In the genomic region with DNA sequence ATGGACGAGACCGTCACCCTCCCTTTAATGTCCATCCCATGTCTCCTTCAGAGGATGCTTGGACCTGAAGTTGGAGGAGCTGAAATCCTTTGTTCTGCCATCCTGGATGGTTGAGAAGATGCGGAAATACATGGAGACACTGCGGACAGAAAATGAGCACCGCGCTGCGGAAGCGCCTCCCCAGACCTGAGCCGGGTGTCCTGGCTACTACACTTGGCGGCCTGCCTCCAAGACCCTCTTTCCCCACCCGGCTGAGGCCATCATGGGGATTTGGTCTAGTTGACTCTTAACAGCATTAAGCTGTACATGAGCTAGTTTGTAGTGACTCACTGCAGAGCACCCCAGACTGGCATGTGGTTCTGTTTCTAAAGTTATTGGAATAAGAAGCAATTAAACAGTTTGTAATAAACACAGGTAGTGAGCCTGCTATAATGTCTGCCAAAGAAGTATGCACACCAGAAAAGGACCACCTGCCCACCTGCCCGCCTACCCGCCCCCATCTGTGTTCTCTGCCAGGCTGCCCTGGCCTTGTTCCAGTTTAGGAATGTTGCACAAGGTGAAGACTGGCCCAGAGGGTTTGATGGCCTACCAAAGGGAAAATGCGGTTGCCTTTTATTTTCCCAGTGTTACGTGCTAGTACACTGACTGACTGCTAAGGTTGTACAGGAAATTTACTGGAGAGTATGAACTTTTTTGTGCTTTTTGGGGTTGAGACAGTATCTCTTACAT, we compare ENCODE assay signal across 11 mouse cellular contexts. TPM values are rescaled to one million over a fixed set of nuclear protein-coding genes. Genes with fewer than 3 reads are reported as not detected.
A peak's percentile ranks its signal among the peaks of the same experiment; 100 is the strongest.
DNase-seq lines count a peak whose midpoint lies in the region; ATAC-seq lines count a peak whose summit lies in the region.
"Had no signal": no experiment of that assay in that cellular context is flagged by ENCODE, and none has a peak within 500 bp of the region (broad histone marks: within the 10 kb centered on the region; RNA-seq: fewer than 3 reads in every experiment).

No protein-coding gene starts in this region.

- DNase-seq in heart, embryonic 10.5 days (ENCODE audit: low spot score), result no peak
- no peak for DNase-seq in kidney, postnatal 25 days
- DNase-seq: cerebellum, postnatal 36 days; right cerebral cortex, postnatal 25 days had no signal

- no peak overlapping the region for H3K9ac ChIP-seq in heart, embryonic 12.5 days
- no peak overlapping the region for H3K9ac ChIP-seq in kidney, embryonic 16.5 days (replicated peaks; ENCODE audit: low read length)
- H3K9ac ChIP-seq in liver, embryonic 12.5 days, result peak overlapping the region; percentile 18; the same call in 1 of the 2 replicates
- H3K9ac ChIP-seq: limb, embryonic 13.5 days had no signal

- 91% methylated on average over 15 of the region's 15 CpGs for WGBS in heart, embryonic 12.5 days
- WGBS in heart, embryonic 10.5 days, result 94% methylated on average over 15 of the region's 15 CpGs
- WGBS in kidney, embryonic 16.5 days, result 92% methylated on average over 15 of the region's 15 CpGs
- WGBS in liver, embryonic 12.5 days (ENCODE audit: insufficient replicate concordance), result 89% methylated on average over 15 of the region's 15 CpGs

- H3K4me1 ChIP-seq in heart, embryonic 12.5 days (replicated peaks), result peaks cover 35% of the 10 kb centered on the region
- H3K4me1 ChIP-seq in heart, embryonic 10.5 days, result peaks cover 23% of the 10 kb centered on the region
- peaks cover 25% of the 10 kb centered on the region for H3K4me1 ChIP-seq in kidney, embryonic 16.5 days (ENCODE audit: insufficient read depth, low read length)
- H3K4me1 ChIP-seq in brown adipose tissue, adult 24 weeks (ENCODE audit: control insufficient read depth, insufficient read depth, insufficient read length, low read length), result no peaks in the 10 kb centered on the region
- H3K4me1 ChIP-seq in liver, embryonic 12.5 days, result peaks cover 51% of the 10 kb centered on the region

- peaks cover 68% of the 10 kb centered on the region for H3K36me3 ChIP-seq in heart, embryonic 12.5 days
- peaks cover 68% of the 10 kb centered on the region for H3K36me3 ChIP-seq in heart, embryonic 10.5 days
- H3K36me3 ChIP-seq in kidney, embryonic 16.5 days (ENCODE audit: insufficient read depth, low read length), result peaks cover 50% of the 10 kb centered on the region
- peaks cover 76% of the 10 kb centered on the region for H3K36me3 ChIP-seq in liver, embryonic 12.5 days

- ATAC-seq in heart, embryonic 12.5 days (ENCODE audit: insufficient number of reproducible peaks, low FRiP score), result no peak
- no peak for ATAC-seq in kidney, embryonic 16.5 days (ENCODE audit: low FRiP score, low TSS enrichment)
- ATAC-seq in liver, embryonic 12.5 days, result no peak
- no peak for ATAC-seq in frontal cortex, adult (ENCODE audit: low TSS enrichment)
- ATAC-seq: inflammation-experienced regulatory T-cells, adult 6 months had no signal

- no peaks in the 10 kb centered on the region for H3K9me3 ChIP-seq in heart, embryonic 12.5 days (replicated peaks)
- H3K9me3 ChIP-seq in heart, embryonic 10.5 days, result no peaks in the 10 kb centered on the region
- no peaks in the 10 kb centered on the region for H3K9me3 ChIP-seq in kidney, embryonic 16.5 days (ENCODE audit: low read length)
- H3K9me3 ChIP-seq in liver, embryonic 12.5 days (replicated peaks), result no peaks in the 10 kb centered on the region
- H3K9me3 ChIP-seq: limb, embryonic 13.5 days had no signal

- H3K4me2 ChIP-seq in heart, embryonic 12.5 days, result no peak overlapping the region
- no peak overlapping the region for H3K4me2 ChIP-seq in kidney, embryonic 16.5 days (replicated peaks; ENCODE audit: low read depth, low read length)
- H3K4me2 ChIP-seq in liver, embryonic 12.5 days, result peak overlapping the region; percentile 74

- H3K27me3 ChIP-seq in heart, embryonic 12.5 days (replicated peaks), result no peaks in the 10 kb centered on the region
- H3K27me3 ChIP-seq in heart, embryonic 10.5 days (ENCODE audit: insufficient read depth, poor library complexity, severe bottlenecking), result no peaks in the 10 kb centered on the region
- H3K27me3 ChIP-seq in kidney, embryonic 16.5 days (ENCODE audit: insufficient read depth, low read length), result no peaks in the 10 kb centered on the region
- H3K27me3 ChIP-seq in liver, embryonic 12.5 days (replicated peaks), result no peaks in the 10 kb centered on the region
- H3K27me3 ChIP-seq: limb, embryonic 13.5 days had no signal

- H3K27ac ChIP-seq in heart, embryonic 12.5 days (ENCODE audit: poor library complexity, severe bottlenecking), result peak overlapping the region; percentile 18; the same call in 1 of the 2 replicates
- no peak overlapping the region for H3K27ac ChIP-seq in heart, embryonic 10.5 days
- 0 out of 2 replicates have a peak overlapping the region, but pooled peaks have one; percentile 17 for H3K27ac ChIP-seq in kidney, embryonic 16.5 days (ENCODE audit: low read length)
- H3K27ac ChIP-seq in brown adipose tissue, adult 24 weeks (replicated peaks; ENCODE audit: low read depth, low read length), result peak overlapping the region; percentile 44; the same call in 1 of the 2 replicates
- peak overlapping the region; percentile 72 for H3K27ac ChIP-seq in liver, embryonic 12.5 days
- H3K27ac ChIP-seq: limb, embryonic 13.5 days had no signal

- H3K4me3 ChIP-seq in heart, embryonic 12.5 days, result no peak overlapping the region
- H3K4me3 ChIP-seq in heart, embryonic 10.5 days, result no peak overlapping the region
- no peak overlapping the region for H3K4me3 ChIP-seq in kidney, embryonic 16.5 days (ENCODE audit: low read length)
- no peak overlapping the region for H3K4me3 ChIP-seq in brown adipose tissue, adult 24 weeks (ENCODE audit: insufficient read depth, low read depth, low read length)
- H3K4me3 ChIP-seq in liver, embryonic 12.5 days, result peak overlapping the region; percentile 13
- H3K4me3 ChIP-seq: limb, embryonic 13.5 days had no signal

RNA-seq across cellular contexts. Expression of a gene that starts 1.7 kb away (rescaled TPM):
- 455 and 459 TPM in 2 replicates for polyA plus RNA-seq in heart, embryonic 12.5 days (2016; fragmentation: Nextera tagmentation; extraction: Ambion mirVana)
- 496 and 550 TPM in 2 replicates for polyA plus RNA-seq in heart, embryonic 10.5 days (2016; fragmentation: Nextera tagmentation; extraction: Ambion mirVana)
- polyA plus RNA-seq in kidney, embryonic 16.5 days (2015; fragmentation: Nextera tagmentation; extraction: Ambion mirVana), result 449 and 509 TPM in 2 replicates
- polyA plus RNA-seq in brown adipose tissue, adult 24 weeks (2012; ENCODE audit: insufficient read depth, insufficient read length, missing spikeins), result 1.4 and 3.8 TPM in 2 replicates
- 669 and 687 TPM in 2 replicates for polyA plus RNA-seq in liver, embryonic 12.5 days (2016; fragmentation: Nextera tagmentation; extraction: Ambion mirVana)

RNA-seq across cellular contexts. Expression of a gene that starts 11.8 kb away (rescaled TPM):
- 0.36 and 1.6 TPM in 2 replicates for polyA plus RNA-seq in heart, embryonic 12.5 days (2016; fragmentation: Nextera tagmentation; extraction: Ambion mirVana)
- polyA plus RNA-seq in heart, embryonic 10.5 days (2016; fragmentation: Nextera tagmentation; extraction: Ambion mirVana), result 0.67 TPM in 1 of 2 replicates, not detected in the other
- 21.0 and 22.3 TPM in 2 replicates for polyA plus RNA-seq in kidney, embryonic 16.5 days (2015; fragmentation: Nextera tagmentation; extraction: Ambion mirVana)
- 204 and 410 TPM in 2 replicates for polyA plus RNA-seq in brown adipose tissue, adult 24 weeks (2012; ENCODE audit: insufficient read depth, insufficient read length, missing spikeins)
- polyA plus RNA-seq in liver, embryonic 12.5 days (2016; fragmentation: Nextera tagmentation; extraction: Ambion mirVana), result 0.66 and 1.8 TPM in 2 replicates
- polyA plus RNA-seq: inflammation-experienced regulatory T-cells, adult 6 months had no signal

RNA-seq across cellular contexts. Expression of a gene that starts 17.6 kb away (rescaled TPM):
- 30.8 and 31.7 TPM in 2 replicates for polyA plus RNA-seq in heart, embryonic 12.5 days (2016; fragmentation: Nextera tagmentation; extraction: Ambion mirVana)
- 19.1 and 29.5 TPM in 2 replicates for polyA plus RNA-seq in heart, embryonic 10.5 days (2016; fragmentation: Nextera tagmentation; extraction: Ambion mirVana)
- polyA plus RNA-seq in kidney, embryonic 16.5 days (2015; fragmentation: Nextera tagmentation; extraction: Ambion mirVana), result 22.7 and 25.2 TPM in 2 replicates
- polyA plus RNA-seq in brown adipose tissue, adult 24 weeks (2012; ENCODE audit: insufficient read depth, insufficient read length, missing spikeins), result 28.2 and 36.8 TPM in 2 replicates
- 5.5 TPM in 2 replicates for polyA plus RNA-seq in liver, embryonic 12.5 days (2016; fragmentation: Nextera tagmentation; extraction: Ambion mirVana)

RNA-seq across cellular contexts. Expression of a gene that starts 22.2 kb away (rescaled TPM):
- 62.9 and 71.0 TPM in 2 replicates for polyA plus RNA-seq in heart, embryonic 12.5 days (2016; fragmentation: Nextera tagmentation; extraction: Ambion mirVana)
- 60.3 and 76.6 TPM in 2 replicates for polyA plus RNA-seq in heart, embryonic 10.5 days (2016; fragmentation: Nextera tagmentation; extraction: Ambion mirVana)
- 73.3 and 74.2 TPM in 2 replicates for polyA plus RNA-seq in kidney, embryonic 16.5 days (2015; fragmentation: Nextera tagmentation; extraction: Ambion mirVana)
- 12.7 and 16.6 TPM in 2 replicates for polyA plus RNA-seq in brown adipose tissue, adult 24 weeks (2012; ENCODE audit: insufficient read depth, insufficient read length, missing spikeins)
- polyA plus RNA-seq in liver, embryonic 12.5 days (2016; fragmentation: Nextera tagmentation; extraction: Ambion mirVana), result 56.9 and 61.0 TPM in 2 replicates

RNA-seq across cellular contexts. Expression of a gene that starts 22.2 kb away (rescaled TPM):
- polyA plus RNA-seq in heart, embryonic 12.5 days (2016; fragmentation: Nextera tagmentation; extraction: Ambion mirVana), result 0.32 and 0.71 TPM in 2 replicates
- 0.43 and 0.49 TPM in 2 replicates for polyA plus RNA-seq in heart, embryonic 10.5 days (2016; fragmentation: Nextera tagmentation; extraction: Ambion mirVana)
- 1.1 and 1.2 TPM in 2 replicates for polyA plus RNA-seq in kidney, embryonic 16.5 days (2015; fragmentation: Nextera tagmentation; extraction: Ambion mirVana)
- polyA plus RNA-seq in brown adipose tissue, adult 24 weeks (2012; ENCODE audit: insufficient read depth, insufficient read length, missing spikeins), result not detected in 2 replicates
- polyA plus RNA-seq in liver, embryonic 12.5 days (2016; fragmentation: Nextera tagmentation; extraction: Ambion mirVana), result 0.48 and 0.93 TPM in 2 replicates
- polyA plus RNA-seq: inflammation-experienced regulatory T-cells, adult 6 months had no signal

Comparison
In these comparisons a context has a peak if more than half of its experiments do, and no peak if none do; other contexts are left out.
1. RNA of a gene that starts 1.7 kb away (polyA plus RNA-seq): 669 to 687 TPM in liver, embryonic 12.5 days, 496 to 550 TPM in heart, embryonic 10.5 days, 455 to 459 TPM in heart, embryonic 12.5 days and 449 to 509 TPM in kidney, embryonic 16.5 days; 1.4 to 3.8 TPM in brown adipose tissue, adult 24 weeks; every median in the first group is over 10 times any median in the second.